Mouse (Mus musculus) neural tube, embryonic 11.5 days (tissue): ENCODE data around the gene Smarcd2. TPM values are rescaled to one million over a fixed set of nuclear protein-coding genes. Genes with fewer than 3 reads are reported as not detected.

Source experiments
- ATAC-seq: fragments of 200-750 bp; cut with Nextera tagmentation; 2 replicates; pipeline ENCODE4 v1.8.0; 2017; ENCODE audit warnings: moderate number of reproducible peaks, mild to moderate bottlenecking, moderate TSS enrichment, moderate library complexity; ENCODE audit not compliant: insufficient read depth, low FRiP score, low TSS enrichment
- DNase-seq: peaks from one replicate; pipeline ENCODE4 v3.0.0-alpha.2; 2015; ENCODE audit warnings: low spot score
- H3K27ac ChIP-seq: fragments of 300-500 bp; sonication (generic); 2 replicates; pipeline ENCODE4 v1.5.1; 2014; ENCODE audit warnings: low read depth, mild to moderate bottlenecking, low read length
- H3K27me3 ChIP-seq: fragments of 300-500 bp; sonication (generic); 2 replicates; pipeline ENCODE4 v1.6.1; 2014; ENCODE audit warnings: mild to moderate bottlenecking, low read length, mixed read lengths; ENCODE audit not compliant: control insufficient read depth, insufficient read depth
- H3K36me3 ChIP-seq: fragments of 300-500 bp; sonication (generic); 2 replicates; pipeline ENCODE4 v1.6.1; 2014; ENCODE audit warnings: mild to moderate bottlenecking, low read length, moderate library complexity, mixed read lengths; ENCODE audit not compliant: control insufficient read depth, insufficient read depth
- H3K4me1 ChIP-seq: fragments of 300-500 bp; sonication (generic); 2 replicates; pipeline ENCODE4 v1.6.1; 2014; ENCODE audit warnings: low read length, mixed read lengths; ENCODE audit not compliant: control insufficient read depth, insufficient read depth
- H3K4me2 ChIP-seq: fragments of 300-500 bp; sonication (generic); 2 replicates; pipeline ENCODE4 v1.6.1; 2014; ENCODE audit warnings: low read depth, mild to moderate bottlenecking, moderate library complexity
- H3K4me3 ChIP-seq: fragments of 300-500 bp; sonication (generic); 2 replicates; pipeline ENCODE4 v1.5.1; 2014; ENCODE audit warnings: low read depth, low read length
- H3K9ac ChIP-seq: fragments of 300-500 bp; sonication (generic); 2 replicates; pipeline ENCODE4 v1.6.1; 2014; ENCODE audit warnings: mild to moderate bottlenecking, low read length
- H3K9me3 ChIP-seq: fragments of 300-500 bp; sonication (generic); 2 replicates; pipeline ENCODE4 v1.6.1; 2016; ENCODE audit warnings: low read length; ENCODE audit not compliant: control insufficient read depth
- WGBS: fragments of 180-500 bp; shearing (Covaris S2); extraction: QIAGEN DNeasy Blood & Tissue Kit; methylation state at CpG from one replicate; pipeline ENCODE4 v1.1.7; 2014; 5-methylcytosine and 5-hydroxymethylcytosine counted together
- polyA plus RNA-seq: library from polyadenylated mRNA; unstranded; fragments of >200 nt; fragmentation: Nextera tagmentation; extraction: Ambion mirVana; gene quantifications from 2 replicates; pipeline ENCODE4 v1.2.1, GENCODE M21; 2014

Gene Smarcd2
- polyA plus RNA-seq, 1 experiment from 2014 or later = 44.4 TPM

DNA sequence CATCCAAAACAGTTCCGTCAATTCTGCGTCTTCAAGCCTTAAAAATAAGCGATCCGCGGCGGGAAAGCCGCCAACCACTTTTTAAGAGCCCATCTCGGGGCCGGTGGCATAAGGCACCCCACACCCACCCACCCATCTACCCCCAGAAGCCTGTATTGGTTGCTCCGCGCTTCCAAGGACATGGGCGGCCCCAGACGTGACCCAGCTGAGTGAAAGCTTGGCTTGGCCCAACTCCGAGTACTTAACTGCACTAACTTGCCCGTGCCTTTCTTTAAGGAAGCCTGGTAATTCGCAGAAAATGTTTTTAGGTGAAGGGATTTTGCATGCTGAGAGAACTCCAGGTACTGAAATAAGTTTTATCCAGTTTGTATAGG lies 526 bp upstream of the Smarcd2 start:
- Histone ChIP-seq H3K27me3 (no peaks in the 10 kb centered on the region), H3K9me3 (no peaks in the 10 kb centered on the region), H3K9ac (peak overlapping the region; percentile 49), H3K36me3 (no peaks in the 10 kb centered on the region), H3K4me3 (peak overlapping the region; percentile 97), H3K4me2 (peak overlapping the region; percentile 56), H3K4me1 (peaks cover 28% of the 10 kb centered on the region), H3K27ac (0 out of 2 replicates have a peak overlapping the region, but pooled peaks have one; percentile 37)
- DNase-seq (no peak), ATAC-seq (no peak)
- 23% methylated on average over 16 of the region's 16 CpGs for WGBS

DNA sequence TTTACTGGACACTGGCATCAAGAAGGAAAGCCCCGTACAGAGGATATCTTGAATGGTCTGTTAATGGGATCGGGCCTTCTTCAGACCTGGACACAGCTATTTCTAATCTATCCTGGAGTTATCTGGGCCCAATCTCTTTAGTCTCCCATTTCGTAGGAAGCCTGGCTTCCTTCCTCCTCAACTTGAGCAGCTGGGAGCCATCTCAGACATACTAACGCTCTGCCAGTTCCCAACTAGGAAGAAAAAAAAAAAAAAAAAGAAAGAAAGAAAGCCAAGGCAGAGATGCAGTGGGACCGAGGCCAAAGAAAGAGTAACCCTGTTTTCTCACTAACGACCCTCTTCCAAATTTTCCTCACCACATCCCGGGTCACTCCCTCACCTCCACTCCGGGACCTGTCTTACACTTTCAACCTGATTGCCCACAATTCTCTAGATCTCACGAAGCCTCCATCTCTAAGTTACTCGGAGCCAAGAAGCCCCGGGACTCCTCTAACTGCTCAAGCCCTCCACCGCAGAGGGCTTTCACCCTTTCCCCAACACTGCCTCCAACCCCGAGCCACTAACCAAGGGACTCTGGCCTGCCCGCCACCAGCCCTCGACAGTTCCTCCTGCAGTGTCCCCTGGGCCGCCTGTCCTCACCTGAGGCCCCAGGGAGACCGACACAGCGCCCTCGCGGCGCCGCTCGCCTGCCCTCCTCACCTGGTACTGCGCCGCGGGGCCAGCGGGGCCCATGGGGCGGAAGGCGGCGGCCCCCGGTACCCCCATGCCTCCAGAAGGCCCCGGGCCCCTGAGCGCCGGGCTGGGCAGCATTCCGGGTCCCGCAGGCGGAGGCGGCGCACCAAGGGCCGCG lies 753 bp downstream of the Smarcd2 start:
- Histone ChIP-seq H3K27ac (peak overlapping the region; percentile 87), H3K9me3 (no peaks in the 10 kb centered on the region), H3K4me3 (peak overlapping the region; percentile 97), H3K4me2 (peak overlapping the region; percentile 79), H3K27me3 (no peaks in the 10 kb centered on the region), H3K9ac (peak overlapping the region; percentile 97), H3K4me1 (peaks cover 39% of the 10 kb centered on the region), H3K36me3 (peaks cover 4% of the 10 kb centered on the region; the same call in 1 of the 2 replicates)
- ATAC-seq (peak; percentile 53), DNase-seq (peak; percentile 51)
- WGBS = 2% methylated on average over 41 of the region's 41 CpGs

DNA sequence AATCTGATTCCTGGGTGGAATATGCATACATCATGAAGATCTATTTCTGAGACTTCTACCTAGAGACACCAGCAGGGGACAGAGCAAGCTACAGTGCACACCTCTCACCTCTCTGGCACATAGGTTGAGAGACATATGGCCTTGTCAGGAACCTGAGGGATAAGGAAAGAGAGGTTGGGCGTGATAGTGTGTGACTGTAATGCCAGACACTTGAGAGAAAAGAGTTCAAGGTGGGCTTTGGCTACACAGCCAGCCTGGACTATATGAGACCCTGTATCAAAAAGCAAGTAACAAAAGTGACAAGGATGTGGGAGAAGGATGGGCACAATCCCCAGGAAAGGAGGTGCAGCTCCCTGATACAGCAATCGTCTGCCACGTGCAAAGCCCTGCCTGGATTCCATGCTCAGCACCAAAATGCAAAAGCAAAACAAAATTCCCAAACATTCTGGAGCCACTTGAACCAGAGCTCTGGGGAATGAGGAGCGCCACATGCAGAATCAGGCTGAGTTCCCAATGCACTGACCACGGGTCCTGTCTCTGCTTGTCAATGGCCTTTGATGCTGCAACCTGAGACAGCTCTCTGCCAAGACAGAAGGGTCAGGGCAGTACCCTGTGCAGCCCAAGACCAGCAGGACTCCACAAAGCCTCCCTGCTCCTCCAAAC lies 1.5 kb downstream of the Smarcd2 start:
- peaks cover 9% of the 10 kb centered on the region; the same call in 1 of the 2 replicates for H3K36me3 ChIP-seq
- H3K4me2 ChIP-seq = peak overlapping the region; percentile 79
- no peaks in the 10 kb centered on the region for H3K9me3 ChIP-seq
- no peak for ATAC-seq
- H3K4me3 ChIP-seq = peak overlapping the region; percentile 97
- H3K4me1 ChIP-seq = peaks cover 39% of the 10 kb centered on the region
- peak overlapping the region; percentile 87; the same call in 1 of the 2 replicates for H3K27ac ChIP-seq
- H3K27me3 ChIP-seq = no peaks in the 10 kb centered on the region
- no peak for DNase-seq
- H3K9ac ChIP-seq = peak overlapping the region; percentile 97
- WGBS = 43% methylated on average over 5 of the region's 5 CpGs

DNA sequence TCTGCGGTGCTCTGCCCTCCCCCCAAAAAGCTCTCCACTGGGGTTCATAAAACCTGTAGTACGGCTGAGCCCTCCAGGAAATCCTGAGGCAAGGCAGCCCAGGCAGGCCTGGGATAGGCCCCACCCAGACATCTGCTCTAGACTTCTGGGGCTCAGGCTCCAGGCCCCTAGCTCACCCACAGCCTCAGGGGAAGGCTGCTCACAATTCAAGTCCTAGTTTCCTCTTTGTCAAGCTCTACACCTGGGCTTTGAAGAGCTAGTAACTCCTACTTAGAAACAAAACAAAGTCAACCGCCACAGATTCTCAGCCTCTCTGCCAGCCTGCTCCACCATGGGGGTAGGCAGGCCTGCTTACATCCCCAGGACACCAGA lies 3.7 kb downstream of the Smarcd2 start:
- Histone ChIP-seq H3K27ac (peak overlapping the region; percentile 87), H3K4me3 (no peak overlapping the region), H3K36me3 (peaks cover 24% of the 10 kb centered on the region), H3K4me2 (peak overlapping the region; percentile 30; the same call in 1 of the 2 replicates), H3K4me1 (peaks cover 35% of the 10 kb centered on the region), H3K9ac (no peak overlapping the region), H3K27me3 (no peaks in the 10 kb centered on the region), H3K9me3 (no peaks in the 10 kb centered on the region)
- WGBS = 33% methylated on average over 3 of the region's 3 CpGs
- DNase-seq = peak; percentile 66
- no peak for ATAC-seq

DNA sequence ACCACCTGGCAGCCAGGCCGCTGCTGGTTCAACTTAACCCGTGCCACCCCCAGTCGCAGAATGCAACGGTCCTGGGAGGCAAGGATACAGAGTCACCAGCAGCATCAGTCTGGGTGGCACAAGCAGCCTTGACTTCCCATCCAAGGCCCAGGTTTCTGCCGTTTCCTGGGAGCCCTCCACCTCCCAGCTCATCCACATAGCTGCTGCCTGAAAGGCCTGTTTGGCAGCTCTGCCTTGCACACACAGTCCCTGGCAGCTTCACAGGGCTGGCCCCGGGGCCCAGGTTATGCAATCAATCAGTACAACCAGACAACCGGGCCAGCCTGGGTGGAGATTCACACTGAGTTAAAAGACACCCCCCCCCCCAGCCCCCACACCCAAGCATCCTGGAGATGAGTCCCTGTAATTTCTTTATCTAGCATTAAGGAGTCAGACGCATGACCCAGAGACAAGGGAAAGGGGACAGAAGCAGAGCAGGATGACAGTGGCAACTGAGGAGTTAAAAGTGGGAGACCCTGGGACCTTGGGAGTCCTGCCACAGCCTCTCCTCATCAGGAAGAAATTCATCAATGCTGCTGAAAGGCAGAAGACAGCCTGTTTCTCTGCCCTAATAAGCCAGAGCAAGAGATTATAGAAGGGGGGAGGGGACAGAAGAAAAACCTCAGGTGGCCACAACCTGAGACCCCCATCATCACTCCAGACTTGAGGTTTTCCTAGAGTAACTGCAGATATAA lies 4.3 kb downstream of the Smarcd2 start:
- Histone ChIP-seq H3K4me1 (peaks cover 35% of the 10 kb centered on the region), H3K4me3 (no peak overlapping the region), H3K4me2 (peak overlapping the region; percentile 30), H3K9ac (peak overlapping the region; percentile 33), H3K9me3 (no peaks in the 10 kb centered on the region), H3K36me3 (peaks cover 29% of the 10 kb centered on the region), H3K27ac (peak overlapping the region; percentile 87), H3K27me3 (no peaks in the 10 kb centered on the region)
- ATAC-seq (no peak), DNase-seq (peak; percentile 29)
- WGBS = 39% methylated on average over 8 of the region's 8 CpGs

DNA sequence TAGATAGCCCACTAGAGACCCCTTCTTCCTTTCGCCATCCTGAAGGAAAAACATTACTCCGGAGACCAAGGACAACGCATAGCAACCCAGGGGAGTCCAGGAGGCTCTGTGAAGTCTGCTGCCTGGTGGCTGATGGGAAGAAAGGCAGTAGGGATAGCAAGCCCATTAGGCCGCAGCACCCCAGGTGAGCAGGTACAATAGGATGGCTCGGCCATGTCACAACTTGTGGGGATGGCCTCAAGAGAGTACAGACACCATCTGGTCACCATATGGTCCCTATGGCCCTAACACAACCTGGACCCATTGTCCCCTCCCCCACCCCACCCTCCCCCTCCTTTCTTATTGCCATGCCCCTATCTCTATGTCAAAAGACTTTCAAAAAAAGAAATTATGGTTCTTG lies 4.9 kb downstream of the Smarcd2 start:
- Histone ChIP-seq H3K4me1 (peaks cover 35% of the 10 kb centered on the region), H3K9me3 (no peaks in the 10 kb centered on the region), H3K27ac (peak overlapping the region; percentile 87), H3K4me2 (peak overlapping the region; percentile 30), H3K36me3 (peaks cover 33% of the 10 kb centered on the region), H3K9ac (no peak overlapping the region), H3K27me3 (no peaks in the 10 kb centered on the region), H3K4me3 (no peak overlapping the region)
- DNase-seq (no peak), ATAC-seq (no peak)
- WGBS = 54% methylated on average over 5 of the region's 5 CpGs

DNA sequence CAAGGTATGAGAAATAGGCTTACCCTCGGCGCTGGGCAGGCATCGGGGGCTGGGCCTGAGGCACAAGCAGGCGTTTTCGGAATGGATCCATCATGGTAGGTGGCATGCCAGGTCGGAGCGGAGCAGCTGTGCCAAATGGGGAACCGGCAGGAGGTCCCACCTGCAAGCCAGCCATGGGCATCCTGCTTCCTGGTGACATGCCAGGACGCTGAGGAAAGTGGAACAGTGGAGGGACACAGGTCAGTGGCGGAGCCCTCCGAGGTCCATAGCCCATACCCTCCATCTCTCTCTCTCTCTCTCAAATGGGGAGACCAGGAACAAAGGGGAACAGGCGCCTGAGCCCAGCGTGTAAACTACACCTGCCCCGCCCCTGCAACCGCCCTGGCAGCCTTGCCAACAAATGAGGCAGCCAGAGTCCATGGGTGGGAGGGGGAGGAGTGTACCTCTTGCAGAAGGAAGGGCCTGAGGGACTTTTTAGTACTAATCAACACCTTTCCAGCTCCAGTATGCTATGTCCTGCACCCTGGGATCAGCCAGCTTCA lies 5.4 kb downstream of the Smarcd2 start:
- 64% methylated on average over 14 of the region's 15 CpGs for WGBS
- no peaks in the 10 kb centered on the region for H3K27me3 ChIP-seq
- H3K4me1 ChIP-seq = peaks cover 35% of the 10 kb centered on the region
- H3K27ac ChIP-seq = peak overlapping the region; percentile 87; the same call in 1 of the 2 replicates
- no peak overlapping the region for H3K9ac ChIP-seq
- H3K36me3 ChIP-seq = peaks cover 37% of the 10 kb centered on the region
- no peak overlapping the region for H3K4me3 ChIP-seq
- H3K4me2 ChIP-seq = no peak overlapping the region
- DNase-seq = no peak
- no peak for ATAC-seq
- no peaks in the 10 kb centered on the region for H3K9me3 ChIP-seq

DNA sequence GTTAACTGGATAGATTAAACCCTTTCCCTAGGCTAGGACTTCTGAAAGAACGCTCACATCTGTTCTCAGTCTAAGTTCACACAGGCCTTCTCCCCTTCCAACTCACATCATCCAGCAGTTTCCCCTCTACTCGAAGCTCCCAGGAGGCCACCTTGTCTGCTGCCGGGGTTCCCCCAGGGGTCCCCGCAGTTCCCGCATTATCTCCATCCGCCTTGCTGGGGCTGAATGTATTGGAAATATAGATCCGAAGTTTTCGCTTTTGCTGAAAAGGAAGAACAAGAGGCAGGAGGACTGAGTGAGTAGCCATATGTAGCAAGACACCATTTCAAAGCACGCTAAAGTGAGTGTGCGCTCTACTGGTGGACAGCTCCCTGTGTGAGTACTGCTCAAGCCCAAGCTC lies 6.3 kb downstream of the Smarcd2 start:
- ATAC-seq (no peak), DNase-seq (no peak)
- no peak overlapping the region for H3K27ac ChIP-seq
- H3K4me3 ChIP-seq = no peak overlapping the region
- H3K9me3 ChIP-seq = no peaks in the 10 kb centered on the region
- no peak overlapping the region for H3K4me2 ChIP-seq
- 92% methylated on average over 10 of the region's 10 CpGs for WGBS
- H3K4me1 ChIP-seq = peaks cover 30% of the 10 kb centered on the region
- H3K36me3 ChIP-seq = peaks cover 43% of the 10 kb centered on the region
- no peak overlapping the region for H3K9ac ChIP-seq
- H3K27me3 ChIP-seq = no peaks in the 10 kb centered on the region
